Mouse (Mus musculus) liver, postnatal 0 days (tissue): Measurements from ENCODE around the gene Lrrc8a.

Experiments
- CTCF ChIP-seq: sonication (generic); IDR thresholded peaks from 2 replicates; pipeline ENCODE4 v1.5.1; 2016; ENCODE audit warnings: antibody characterized with exemption, low read depth
- EP300 ChIP-seq: IDR thresholded peaks from 2 replicates; pipeline ENCODE4 v1.6.1; 2016; ENCODE audit warnings: antibody characterized with exemption, low read depth, mild to moderate bottlenecking

DNA sequence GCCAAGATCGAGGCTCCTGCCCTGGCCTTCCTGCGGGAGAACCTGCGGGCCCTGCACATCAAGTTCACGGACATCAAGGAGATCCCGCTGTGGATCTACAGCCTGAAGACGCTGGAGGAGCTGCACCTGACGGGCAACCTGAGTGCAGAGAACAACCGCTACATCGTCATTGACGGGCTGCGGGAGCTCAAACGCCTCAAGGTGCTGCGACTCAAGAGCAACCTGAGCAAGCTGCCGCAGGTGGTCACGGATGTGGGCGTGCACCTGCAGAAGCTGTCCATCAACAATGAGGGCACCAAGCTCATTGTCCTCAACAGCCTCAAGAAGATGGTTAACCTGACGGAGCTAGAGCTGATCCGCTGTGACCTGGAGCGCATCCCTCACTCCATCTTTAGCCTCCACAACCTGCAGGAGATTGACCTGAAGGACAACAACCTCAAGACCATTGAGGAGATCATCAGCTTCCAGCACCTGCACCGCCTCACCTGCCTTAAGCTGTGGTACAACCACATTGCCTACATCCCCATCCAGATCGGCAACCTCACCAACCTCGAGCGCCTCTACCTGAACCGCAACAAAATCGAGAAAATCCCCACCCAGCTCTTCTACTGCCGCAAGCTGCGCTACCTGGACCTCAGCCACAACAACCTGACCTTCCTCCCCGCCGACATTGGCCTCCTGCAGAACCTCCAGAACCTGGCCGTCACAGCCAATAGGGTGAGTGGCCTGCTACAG lies 19.3 kb downstream of the Lrrc8a start:
- TF ChIP-seq CTCF (no peak), EP300 (no peak)
